Mouse (Mus musculus) embryonic stem cell, embryonic (primary cell): ENCODE measurements at regions not wholly inside any gene's neighbourhood (a gene's known extent, or its start where the extent isn't known, plus 50 kb on each side); places are given as distances from the start of the nearest gene placed in this dataset.

Source experiments
- CTCF ChIA-PET, 4 experiments: fragments of 300-600 bp in 2 of 4; fragments of 350-600 bp in 2 of 4; sonication (Branson Sonifier 250); formaldehyde crosslinking; loops; one replicate each; lab custom pipeline; 2022; ENCODE audit warnings: inconsistent platforms in 2 of 4; lab: Charles Lee
- POLR2A ChIA-PET, 4 experiments: fragments of 300-600 bp in 2 of 4; fragments of 350-600 bp in 2 of 4; sonication (Branson Sonifier 250); formaldehyde crosslinking; loops; one replicate each; lab custom pipeline; 2022; ENCODE audit warnings: antibody characterized with exemption in 4 of 4, inconsistent platforms in 1 of 4; lab: Charles Lee

DNA sequence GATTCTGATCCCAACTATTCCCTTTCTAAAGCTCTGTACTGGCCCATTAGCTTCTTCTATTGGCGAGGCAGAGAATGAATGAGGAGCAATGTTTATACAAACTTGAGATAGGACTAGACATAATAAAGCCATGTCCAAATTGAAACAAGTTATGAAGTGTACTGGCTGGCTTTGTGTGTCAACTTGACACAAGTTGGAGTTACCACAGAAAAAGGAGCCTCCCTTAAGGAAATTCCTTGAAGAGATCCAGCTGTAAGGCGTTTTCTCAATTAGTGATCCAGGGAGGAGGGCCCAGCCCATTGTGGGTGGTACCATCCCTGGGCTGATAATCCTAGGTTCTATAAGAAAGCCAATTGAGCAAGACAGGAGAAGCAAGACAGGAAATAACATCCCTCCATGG is 135.9 kb upstream of the Cr2 start:
- ChIA-PET POLR2A (no interaction called here), CTCF (no interaction called here)

DNA sequence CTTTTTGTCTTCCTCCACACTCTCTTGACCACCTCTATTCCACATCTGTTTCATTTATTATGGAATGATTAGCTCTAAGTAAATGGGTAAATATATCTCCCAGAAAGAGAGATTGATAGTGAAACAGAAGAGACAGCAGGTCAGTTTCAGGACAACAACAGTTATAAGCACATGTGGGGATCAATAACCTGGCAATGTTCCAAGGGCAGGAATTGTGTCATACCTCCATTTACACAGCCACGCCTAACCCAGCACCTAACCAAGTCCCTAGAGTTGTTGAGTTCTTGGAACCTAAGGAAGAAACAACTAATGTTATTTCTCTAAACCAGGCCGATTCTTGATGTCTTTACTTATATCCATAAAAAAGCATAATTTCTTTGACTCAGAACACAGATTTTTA is 108.6 kb upstream of the Cr2 start:
- ChIA-PET POLR2A (no interaction called here), CTCF (no interaction called here)

DNA sequence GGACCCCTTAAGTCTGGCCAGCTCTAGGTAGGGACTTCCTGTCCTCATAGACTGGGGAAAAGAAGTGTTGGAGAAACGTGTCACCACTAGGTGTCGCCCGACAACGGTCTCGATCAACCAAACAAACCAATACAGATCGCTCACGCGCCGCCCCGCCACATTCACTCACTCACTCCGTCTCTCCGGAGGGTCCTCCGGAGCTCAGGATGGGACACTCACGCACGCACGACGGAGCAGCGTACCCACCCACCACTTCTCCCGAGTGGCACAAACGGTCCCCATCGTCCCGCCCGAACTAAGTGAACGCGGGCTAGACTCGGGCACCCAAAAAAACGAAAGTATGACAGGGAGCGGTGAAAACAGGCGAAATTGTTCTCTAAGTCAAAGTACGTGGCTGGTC is 65.0 kb upstream of the Cr2 start:
- CTCF ChIA-PET: interaction anchor here (0.6 to 1.2 kb wide), 6 partner anchors 9 to 237 kb away, joined by 3 to 8 read pairs (median 3); no protein-coding TSS in a partner anchor

DNA sequence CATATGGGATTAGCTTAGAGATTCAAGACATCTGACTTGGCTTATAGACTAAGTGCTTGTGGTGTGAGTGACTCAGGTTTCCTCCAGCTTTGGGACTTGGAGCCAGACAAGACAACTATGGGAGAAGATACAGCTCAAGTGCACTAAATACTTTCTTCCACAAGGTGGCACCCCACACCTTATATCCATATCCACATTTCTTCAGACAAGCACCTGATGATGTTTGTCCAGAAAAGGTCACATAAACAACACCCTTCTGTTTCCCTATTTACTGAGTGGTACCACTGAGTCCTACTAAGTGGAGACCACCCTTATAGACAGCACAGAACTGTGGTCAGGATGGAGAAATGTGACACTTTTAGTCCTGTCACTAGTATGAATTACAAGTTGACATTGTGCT is 56.1 kb upstream of the Cr2 start:
- ChIA-PET POLR2A (interaction anchor here in 1 of 4 experiments (1.0 kb wide), 1 partner anchor 102 kb away, joined by 4 read pairs; the partner anchor contains the start of gene Cr1l), CTCF (interaction anchor here (0.6 to 1.4 kb wide), 7 partner anchors 8 to 441 kb away, joined by 3 to 8 read pairs (median 3); partner anchors contain the start of gene Cr1l (in 1 of the 4))

More for the DNA sequence above, 65.0 kb upstream of the Cr2 start:
- POLR2A ChIA-PET: no interaction called here

DNA sequence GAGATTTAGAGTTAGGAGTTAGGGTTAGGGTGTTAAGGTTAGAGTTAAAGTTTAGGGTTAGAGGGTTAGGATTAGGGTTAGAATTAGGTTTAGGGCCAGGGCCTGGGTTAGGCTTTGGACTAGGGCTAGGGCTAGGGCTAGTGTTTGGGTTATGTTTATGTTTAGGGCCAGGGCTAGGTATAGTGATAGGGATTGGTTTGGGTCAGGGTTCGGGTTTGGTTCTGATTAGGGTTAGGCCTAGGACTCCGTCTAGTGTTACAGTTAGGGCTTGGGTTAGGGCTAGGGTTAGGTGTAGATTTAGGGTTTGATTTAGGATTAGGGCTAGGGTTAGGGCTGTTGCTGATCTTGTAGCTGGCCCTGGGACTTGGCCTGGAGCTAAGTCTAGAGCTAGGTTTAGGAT is 50.5 kb upstream of the Cr2 start:
- ChIA-PET POLR2A (no interaction called here), CTCF (interaction anchor here in 1 of 4 experiments (0.6 kb wide), 1 partner anchor 1484 kb away, joined by 3 read pairs; no protein-coding TSS in a partner anchor)
